Mouse (Mus musculus) kidney, embryonic 15.5 days (tissue): ENCODE data around the gene Thy1. TPM values are rescaled to one million over a fixed set of nuclear protein-coding genes. Genes with fewer than 3 reads are reported as not detected.

Experiments
- ATAC-seq: fragments of 200-750 bp; cut with Nextera tagmentation; replicated peaks from 2 replicates; pipeline ENCODE4 v1.8.0; 2017; ENCODE audit warnings: moderate TSS enrichment; ENCODE audit not compliant: low FRiP score
- H3K27ac ChIP-seq: fragments of 300-500 bp; sonication (generic); 2 replicates; pipeline ENCODE4 v1.5.1; 2015; ENCODE audit warnings: mild to moderate bottlenecking, inconsistent platforms
- H3K27me3 ChIP-seq: fragments of 300-500 bp; sonication (generic); 2 replicates; pipeline ENCODE4 v1.6.1; 2015; ENCODE audit warnings: inconsistent platforms
- H3K36me3 ChIP-seq: fragments of 300-500 bp; sonication (generic); 2 replicates; pipeline ENCODE4 v1.6.1; 2015; ENCODE audit warnings: inconsistent platforms
- H3K4me1 ChIP-seq: fragments of 300-500 bp; sonication (generic); 2 replicates; pipeline ENCODE4 v1.6.1; 2015; ENCODE audit warnings: inconsistent platforms
- H3K4me2 ChIP-seq: fragments of 300-500 bp; sonication (generic); 2 replicates; pipeline ENCODE4 v1.6.1; 2015; ENCODE audit warnings: moderate library complexity, mild to moderate bottlenecking, inconsistent platforms
- H3K4me3 ChIP-seq: fragments of 300-500 bp; sonication (generic); replicated peaks from 2 replicates; pipeline ENCODE4 v1.5.1; 2015; ENCODE audit warnings: mild to moderate bottlenecking, inconsistent platforms
- H3K9ac ChIP-seq: fragments of 300-500 bp; sonication (generic); 2 replicates; pipeline ENCODE4 v1.6.1; 2015; ENCODE audit warnings: mild to moderate bottlenecking, inconsistent platforms
- H3K9me3 ChIP-seq: fragments of 300-500 bp; sonication (generic); replicated peaks from 2 replicates; pipeline ENCODE4 v1.6.1; 2016; ENCODE audit warnings: inconsistent platforms
- WGBS: fragments of 180-500 bp; shearing (Covaris S2); methylation state at CpG from one replicate; pipeline ENCODE4 v1.1.7; 2015; ENCODE audit warnings: mixed read lengths; 5-methylcytosine and 5-hydroxymethylcytosine counted together
- polyA plus RNA-seq: library from polyadenylated mRNA; unstranded; fragments of >200 nt; fragmentation: Nextera tagmentation; extraction: Ambion mirVana; gene quantifications from 2 replicates; pipeline ENCODE4 v1.2.1, GENCODE M21; 2015

The Thy1 gene
- 9.6 and 10.2 TPM in 2 replicates for polyA plus RNA-seq

DNA sequence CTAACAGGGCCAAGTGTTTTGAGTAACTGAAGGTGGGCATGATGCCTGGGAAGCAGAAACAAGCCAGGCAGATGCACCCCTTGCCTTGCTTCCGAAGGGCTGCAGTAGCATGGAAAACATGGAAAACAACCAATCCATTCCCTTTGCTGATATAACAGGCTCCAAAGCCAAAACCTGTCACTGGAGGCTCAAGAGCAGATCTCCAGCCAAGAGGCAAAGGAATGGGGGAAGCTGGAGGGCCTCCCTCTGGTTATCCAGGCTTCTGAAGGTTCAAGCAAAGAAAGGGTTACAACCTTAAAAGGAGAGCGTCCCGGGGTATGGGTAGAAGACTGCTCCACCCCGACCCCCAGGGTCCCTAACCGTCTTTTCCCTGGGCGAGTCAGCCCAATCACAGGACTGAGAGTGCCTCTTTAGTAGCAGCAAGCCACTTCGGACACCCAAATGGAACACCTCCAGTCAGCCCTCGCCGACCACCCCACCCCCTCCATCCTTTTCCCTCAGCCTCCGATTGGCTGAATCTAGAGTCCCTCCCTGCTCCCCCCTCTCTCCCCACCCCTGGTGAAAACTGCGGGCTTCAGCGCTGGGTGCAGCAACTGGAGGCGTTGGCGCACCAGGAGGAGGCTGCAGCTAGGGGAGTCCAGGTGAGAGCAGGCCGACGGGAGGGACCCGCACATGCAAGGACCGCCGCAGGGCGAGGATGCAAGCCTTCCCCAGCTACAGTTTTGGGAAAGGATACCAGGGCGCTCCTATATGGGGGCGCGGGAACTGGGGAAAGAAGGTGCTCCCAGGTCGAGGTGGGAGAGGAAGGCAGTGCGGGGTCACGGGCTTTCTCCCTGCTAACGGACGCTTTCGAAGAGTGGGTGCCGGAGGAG is at the start of gene Thy1:
Gene Thy1 (plus strand): TSS at position 549 of the 872 bp plus-strand sequence.
- peak; percentile 80 for ATAC-seq
- Histone ChIP-seq H3K27ac (0 out of 2 replicates have a peak within 1 kb of the TSS, but pooled peaks have one; percentile 38), H3K36me3 (no peaks in the 10 kb centered on the region)

GRCm38 (mm10) chr9:43997681-43998080 is 45.5 kb upstream of the Thy1 start:
- no peak for ATAC-seq
- H3K4me3 ChIP-seq = no peak overlapping the region
- WGBS = 68% methylated on average over 2 of the region's 2 CpGs
- H3K9me3 ChIP-seq = no peaks in the 10 kb centered on the region
- peaks cover 20% of the 10 kb centered on the region for H3K4me1 ChIP-seq
- no peak overlapping the region for H3K9ac ChIP-seq
- no peaks in the 10 kb centered on the region for H3K36me3 ChIP-seq
- H3K27me3 ChIP-seq = no peaks in the 10 kb centered on the region
- H3K27ac ChIP-seq = no peak overlapping the region
- no peak overlapping the region for H3K4me2 ChIP-seq

More for the DNA sequence above, at the start of gene Thy1:
- Histone ChIP-seq H3K9ac (peak within 1 kb of the TSS; percentile 29; the same call in 1 of the 2 replicates), H3K9me3 (no peaks in the 10 kb centered on the region), H3K27me3 (peaks cover 46% of the 10 kb centered on the region), H3K4me3 (peak within 1 kb of the TSS; percentile 45), H3K4me2 (peak within 1 kb of the TSS; percentile 73), H3K4me1 (peaks cover 34% of the 10 kb centered on the region)
- WGBS = under 1% methylated on average over 30 of the region's 30 CpGs

DNA sequence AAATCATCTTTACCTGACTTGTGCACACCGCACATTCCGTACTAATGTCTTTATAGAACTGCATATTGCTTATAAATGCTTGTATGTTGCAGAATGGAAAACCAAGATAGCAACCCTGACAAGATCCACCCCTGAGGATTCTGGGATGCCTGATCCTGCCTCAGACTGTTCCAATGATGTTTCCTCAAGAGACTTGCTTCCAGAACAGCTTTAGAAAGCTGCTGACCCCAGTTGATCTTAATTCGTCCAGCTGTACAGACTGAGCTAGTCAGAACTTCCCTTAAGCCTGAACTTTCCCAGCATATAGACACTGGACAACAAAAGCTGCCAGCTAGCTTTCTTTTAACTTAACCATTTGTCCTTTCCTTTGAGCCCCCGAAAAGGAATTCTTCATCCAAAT is 44.3 kb upstream of the Thy1 start:
- H3K27me3 ChIP-seq = no peaks in the 10 kb centered on the region
- no peaks in the 10 kb centered on the region for H3K9me3 ChIP-seq
- ATAC-seq = no peak
- no peak overlapping the region for H3K27ac ChIP-seq
- H3K36me3 ChIP-seq = no peaks in the 10 kb centered on the region
- H3K4me1 ChIP-seq = peaks cover 9% of the 10 kb centered on the region
- no peak overlapping the region for H3K4me3 ChIP-seq
- H3K9ac ChIP-seq = no peak overlapping the region
- 58% methylated on average over 4 of the region's 4 CpGs for WGBS
- H3K4me2 ChIP-seq = no peak overlapping the region

- H3K27me3 ChIP-seq = no peaks in the 10 kb centered on the region
- H3K4me3 ChIP-seq = no peak overlapping the region
- ATAC-seq = no peak
- no peak overlapping the region for H3K9ac ChIP-seq
- 73% methylated on average over 3 of the region's 3 CpGs for WGBS
- no peaks in the 10 kb centered on the region for H3K9me3 ChIP-seq
- no peaks in the 10 kb centered on the region for H3K36me3 ChIP-seq
- no peaks in the 10 kb centered on the region for H3K4me1 ChIP-seq
- no peak overlapping the region for H3K4me2 ChIP-seq
- H3K27ac ChIP-seq = no peak overlapping the region
Measured at GRCm38 (mm10) chr9:44004362-44004761, 38.8 kb upstream of the Thy1 start.

GRCm38 (mm10) chr9:44005305-44005704 is 37.9 kb upstream of the Thy1 start:
- Histone ChIP-seq H3K36me3 (no peaks in the 10 kb centered on the region), H3K27me3 (no peaks in the 10 kb centered on the region), H3K9me3 (no peaks in the 10 kb centered on the region), H3K9ac (no peak overlapping the region), H3K4me2 (no peak overlapping the region), H3K27ac (no peak overlapping the region), H3K4me3 (no peak overlapping the region), H3K4me1 (no peaks in the 10 kb centered on the region)
- 74% methylated on average over 3 of the region's 3 CpGs for WGBS
- ATAC-seq = no peak

DNA sequence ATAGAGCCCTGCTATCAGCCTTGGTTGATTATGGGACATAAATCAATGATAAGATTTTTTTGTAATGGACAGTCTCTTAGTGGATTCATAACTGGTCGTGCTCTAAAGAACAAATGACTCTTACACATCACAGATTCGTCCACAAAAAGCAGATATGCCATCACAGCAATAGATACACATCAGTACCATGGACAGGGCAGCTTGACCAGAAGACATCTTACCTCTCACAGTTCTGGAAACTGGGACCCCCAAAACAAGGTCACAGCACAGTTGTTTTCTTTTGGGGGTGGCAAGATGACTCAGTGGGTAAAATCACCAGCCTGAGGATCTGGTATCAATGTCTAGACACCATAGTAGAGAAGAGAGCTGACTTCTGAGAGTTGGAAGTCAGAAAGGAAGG is 35.9 kb upstream of the Thy1 start:
- H3K27me3 ChIP-seq = no peaks in the 10 kb centered on the region
- H3K4me2 ChIP-seq = no peak overlapping the region
- no peak overlapping the region for H3K9ac ChIP-seq
- no peak for ATAC-seq
- H3K36me3 ChIP-seq = no peaks in the 10 kb centered on the region
- WGBS = 54% methylated on average over 2 of the region's 2 CpGs
- no peak overlapping the region for H3K27ac ChIP-seq
- no peaks in the 10 kb centered on the region for H3K9me3 ChIP-seq
- H3K4me3 ChIP-seq = no peak overlapping the region
- 0 out of 2 replicates have a peak, but pooled peaks cover under 1% of the 10 kb centered on the region for H3K4me1 ChIP-seq

DNA sequence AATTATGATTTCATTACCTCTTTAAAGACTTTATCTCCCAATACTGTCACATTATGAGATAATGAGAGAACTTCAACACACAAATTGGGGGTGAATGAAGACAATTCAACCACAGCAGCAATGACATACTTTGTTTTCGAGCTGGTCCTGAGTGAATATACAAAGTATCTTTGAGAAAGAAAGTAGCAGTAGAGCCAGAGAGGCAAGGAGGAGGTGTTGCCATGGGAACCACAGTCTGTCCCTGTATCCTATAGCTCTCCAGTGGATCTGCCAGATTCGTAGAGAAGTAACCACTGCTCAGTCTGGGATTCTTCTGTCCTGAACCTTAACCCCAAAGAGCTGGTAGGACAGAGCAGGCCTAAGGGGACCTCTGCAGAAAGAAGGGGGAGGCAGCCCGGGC is 35.2 kb upstream of the Thy1 start:
- Histone ChIP-seq H3K9ac (no peak overlapping the region), H3K4me1 (peaks cover 7% of the 10 kb centered on the region), H3K27ac (no peak overlapping the region), H3K27me3 (no peaks in the 10 kb centered on the region), H3K36me3 (no peaks in the 10 kb centered on the region), H3K4me2 (no peak overlapping the region), H3K4me3 (no peak overlapping the region), H3K9me3 (no peaks in the 10 kb centered on the region)
- no peak for ATAC-seq
- 78% methylated on average over 3 of the region's 3 CpGs for WGBS

DNA sequence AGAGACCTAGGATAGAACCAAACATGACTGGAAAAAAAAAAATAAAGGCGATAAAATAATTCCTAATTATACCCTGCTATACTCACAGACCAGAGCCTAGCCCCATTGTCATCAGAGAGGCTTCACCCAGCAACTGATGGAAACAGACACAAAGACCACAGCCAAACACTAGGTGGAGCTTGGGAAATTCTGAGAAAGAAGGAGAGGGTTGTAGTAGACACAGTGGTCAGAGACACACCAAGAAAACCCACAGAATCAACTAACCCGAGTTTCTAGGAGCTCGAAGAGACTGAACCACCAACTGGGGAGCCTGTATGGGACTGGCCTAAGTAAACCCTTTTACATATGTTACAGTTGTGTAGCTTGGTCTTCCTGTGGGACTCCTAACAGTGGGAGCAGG is 32.3 kb upstream of the Thy1 start:
- Histone ChIP-seq H3K27ac (no peak overlapping the region), H3K9me3 (no peaks in the 10 kb centered on the region), H3K27me3 (no peaks in the 10 kb centered on the region), H3K9ac (no peak overlapping the region), H3K4me1 (peaks cover 17% of the 10 kb centered on the region), H3K4me2 (no peak overlapping the region), H3K4me3 (no peak overlapping the region), H3K36me3 (no peaks in the 10 kb centered on the region)
- ATAC-seq = no peak
- 82% methylated on average over 3 of the region's 3 CpGs for WGBS

- H3K9me3 ChIP-seq = no peaks in the 10 kb centered on the region
- no peak for ATAC-seq
- H3K36me3 ChIP-seq = no peaks in the 10 kb centered on the region
- H3K9ac ChIP-seq = no peak overlapping the region
- H3K4me1 ChIP-seq = peaks cover 17% of the 10 kb centered on the region
- H3K4me2 ChIP-seq = no peak overlapping the region
- H3K27ac ChIP-seq = no peak overlapping the region
- 80% methylated on average over 5 of the region's 5 CpGs for WGBS
- no peak overlapping the region for H3K4me3 ChIP-seq
- no peaks in the 10 kb centered on the region for H3K27me3 ChIP-seq
Measured at GRCm38 (mm10) chr9:44011668-44012067, 31.5 kb upstream of the Thy1 start.

- no peak overlapping the region for H3K27ac ChIP-seq
- 74% methylated on average over 6 of the region's 6 CpGs for WGBS
- no peaks in the 10 kb centered on the region for H3K9me3 ChIP-seq
- no peak overlapping the region for H3K4me2 ChIP-seq
- no peaks in the 10 kb centered on the region for H3K27me3 ChIP-seq
- no peak for ATAC-seq
- H3K4me1 ChIP-seq = peaks cover 17% of the 10 kb centered on the region
- no peak overlapping the region for H3K9ac ChIP-seq
- no peaks in the 10 kb centered on the region for H3K36me3 ChIP-seq
- H3K4me3 ChIP-seq = no peak overlapping the region
Measured at GRCm38 (mm10) chr9:44012164-44012563, 31.0 kb upstream of the Thy1 start.

- Histone ChIP-seq H3K9ac (no peak overlapping the region), H3K4me1 (peaks cover 17% of the 10 kb centered on the region), H3K4me3 (no peak overlapping the region), H3K27ac (peak overlapping the region; percentile 13; the same call in 1 of the 2 replicates), H3K36me3 (no peaks in the 10 kb centered on the region), H3K27me3 (no peaks in the 10 kb centered on the region), H3K4me2 (no peak overlapping the region), H3K9me3 (no peaks in the 10 kb centered on the region)
- no peak for ATAC-seq
- WGBS = 33% methylated on average over 8 of the region's 8 CpGs
Measured at GRCm38 (mm10) chr9:44012761-44013301, 30.4 kb upstream of the Thy1 start.

- WGBS = 61% methylated on average over 6 of the region's 6 CpGs
- Histone ChIP-seq H3K4me3 (no peak overlapping the region), H3K9ac (no peak overlapping the region), H3K4me2 (no peak overlapping the region), H3K27ac (no peak overlapping the region), H3K27me3 (no peaks in the 10 kb centered on the region), H3K4me1 (peaks cover 17% of the 10 kb centered on the region), H3K9me3 (no peaks in the 10 kb centered on the region), H3K36me3 (no peaks in the 10 kb centered on the region)
- no peak for ATAC-seq
Measured at GRCm38 (mm10) chr9:44013781-44014180, 29.4 kb upstream of the Thy1 start.
